Mouse (Mus musculus) erythroblast, embryonic 14.5 days (primary cell): ENCODE measurements at regions not wholly inside any gene's neighbourhood (a gene's known extent, or its start where the extent isn't known, plus 50 kb on each side); places are given as distances from the start of the nearest gene placed in this dataset.

ENCODE experiments used
- GATA1 ChIP-seq: IDR thresholded peaks from 2 replicates; pipeline ENCODE4 v1.6.1; 2012; ENCODE audit warnings: low read length, inconsistent platforms, mixed read lengths
- TAL1 ChIP-seq: IDR thresholded peaks from 3 replicates; pipeline ENCODE4 v1.6.1; 2012; ENCODE audit warnings: low read length, inconsistent platforms, mixed read lengths

DNA sequence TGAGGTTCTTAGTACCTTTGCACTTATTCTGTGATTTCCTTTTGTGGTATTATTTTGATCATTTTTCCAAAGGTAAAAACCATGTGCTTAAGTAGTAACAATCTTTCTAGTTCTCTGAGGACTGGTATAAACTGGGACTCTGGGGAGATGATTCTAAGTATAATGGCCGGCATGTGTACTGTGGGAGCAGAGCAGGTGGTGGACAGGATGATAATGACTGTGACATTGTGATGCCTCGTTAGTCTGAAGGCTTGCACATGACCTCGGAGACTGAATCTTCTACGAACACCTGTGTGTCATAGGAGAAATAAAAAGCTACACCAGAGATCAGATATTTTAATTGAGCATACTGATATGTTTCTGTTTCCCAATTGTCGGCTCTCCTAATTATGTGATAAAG lies 276.4 kb downstream of the Hsfy2 start:
- TF ChIP-seq TAL1 (no peak), GATA1 (no peak)
